Mouse (Mus musculus) liver, embryonic 13.5 days (tissue): ENCODE measurements at regions not wholly inside any gene's neighbourhood (a gene's known extent, or its start where the extent isn't known, plus 50 kb on each side); places are given as distances from the start of the nearest gene placed in this dataset.

ENCODE experiments used
- ATAC-seq: fragments of 200-750 bp; cut with Nextera tagmentation; 2 replicates; pipeline ENCODE4 v1.8.0; 2017; ENCODE audit warnings: low read depth, mild to moderate bottlenecking, moderate number of reproducible peaks, moderate library complexity
- DNase-seq: peaks from one replicate; pipeline ENCODE4 v3.0.0; 2022
- H3K27ac ChIP-seq: fragments of 300-500 bp; sonication (generic); 2 replicates; pipeline ENCODE4 v1.5.1; 2015; ENCODE audit warnings: moderate library complexity, mild to moderate bottlenecking, inconsistent platforms
- H3K27me3 ChIP-seq: fragments of 300-500 bp; sonication (generic); 2 replicates; pipeline ENCODE4 v1.6.1; 2015; ENCODE audit warnings: mild to moderate bottlenecking, inconsistent platforms
- H3K36me3 ChIP-seq: fragments of 300-500 bp; sonication (generic); 2 replicates; pipeline ENCODE4 v1.6.1; 2015; ENCODE audit warnings: mild to moderate bottlenecking, inconsistent platforms
- H3K4me1 ChIP-seq: fragments of 300-500 bp; sonication (generic); replicated peaks from 2 replicates; pipeline ENCODE4 v1.6.1; 2015; ENCODE audit warnings: inconsistent platforms
- H3K4me2 ChIP-seq: fragments of 300-500 bp; sonication (generic); 2 replicates; pipeline ENCODE4 v1.6.1; 2015; ENCODE audit warnings: inconsistent platforms, mild to moderate bottlenecking, moderate library complexity
- H3K4me3 ChIP-seq: fragments of 300-500 bp; sonication (generic); replicated peaks from 2 replicates; pipeline ENCODE4 v1.5.1; 2015; ENCODE audit warnings: mild to moderate bottlenecking, inconsistent platforms
- H3K9ac ChIP-seq: fragments of 300-500 bp; sonication (generic); 2 replicates; pipeline ENCODE4 v1.6.1; 2015; ENCODE audit warnings: mild to moderate bottlenecking, inconsistent platforms
- H3K9me3 ChIP-seq: fragments of 300-500 bp; sonication (generic); replicated peaks from 2 replicates; pipeline ENCODE4 v1.6.1; 2016; ENCODE audit warnings: inconsistent platforms
- WGBS: fragments of 180-500 bp; shearing (Covaris S2); methylation state at CpG from one replicate; pipeline ENCODE4 v1.1.7; 2015; ENCODE audit not compliant: insufficient replicate concordance; 5-methylcytosine and 5-hydroxymethylcytosine counted together

DNA sequence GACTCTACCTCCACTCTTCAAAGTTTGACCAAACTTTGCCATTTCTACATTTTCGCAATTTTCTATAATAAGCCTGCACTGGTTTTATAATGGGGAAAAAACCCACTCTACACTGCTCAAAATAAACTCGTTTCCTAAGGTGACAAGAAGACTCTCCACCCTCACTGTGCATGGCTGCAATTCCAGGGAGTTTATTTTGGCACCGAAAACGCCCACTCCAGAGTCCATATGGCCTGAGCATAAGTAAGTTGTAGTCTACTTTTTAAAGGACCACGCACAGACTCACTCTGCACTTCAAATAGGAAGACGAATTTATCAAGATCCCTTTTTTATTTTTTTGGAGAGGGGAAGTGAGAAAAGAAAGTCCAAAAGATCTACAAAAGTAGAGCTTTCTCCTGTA lies 219.4 kb downstream of the Pdcd6ip start:
- Histone ChIP-seq H3K4me3 (no peak overlapping the region), H3K36me3 (no peaks in the 10 kb centered on the region), H3K4me1 (no peaks in the 10 kb centered on the region), H3K27ac (no peak overlapping the region), H3K9ac (no peak overlapping the region), H3K27me3 (no peaks in the 10 kb centered on the region), H3K9me3 (0 out of 2 replicates have a peak, but pooled peaks cover 3% of the 10 kb centered on the region), H3K4me2 (no peak overlapping the region)
- ATAC-seq (no peak), DNase-seq (no peak)
- 60% methylated on average over 6 of the region's 6 CpGs for WGBS

DNA sequence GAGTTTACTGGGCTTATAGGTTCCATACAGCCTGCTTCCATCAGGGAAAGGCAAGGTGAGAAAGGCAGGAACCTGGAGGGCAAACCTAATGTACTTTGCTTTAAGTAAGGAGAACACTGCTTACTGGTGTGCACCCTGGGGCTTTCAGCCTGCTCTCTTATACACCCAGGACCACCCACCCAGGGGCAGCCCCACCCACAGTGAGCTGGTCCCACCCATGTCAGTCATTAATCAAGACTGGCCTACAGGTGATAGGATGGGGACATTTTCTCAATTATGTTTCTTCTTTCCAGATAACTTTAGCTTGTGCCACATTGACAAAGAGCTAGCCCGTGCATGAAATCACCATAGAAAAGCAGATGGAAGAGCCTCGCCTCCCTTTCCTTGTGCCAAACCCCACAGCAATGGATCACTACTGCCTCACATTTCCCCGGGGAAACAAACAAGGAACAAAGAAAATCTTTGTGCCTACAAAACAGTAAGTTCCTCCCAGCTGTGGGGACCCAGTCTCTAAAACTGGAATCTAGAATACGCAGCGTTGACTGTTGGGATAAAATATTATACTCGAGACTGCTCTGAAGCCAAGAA lies 221.5 kb downstream of the Pdcd6ip start:
- H3K4me3 ChIP-seq, result no peak overlapping the region
- no peaks in the 10 kb centered on the region for H3K36me3 ChIP-seq
- H3K27ac ChIP-seq, result no peak overlapping the region
- no peaks in the 10 kb centered on the region for H3K4me1 ChIP-seq
- 70% methylated on average over 6 of the region's 6 CpGs for WGBS
- H3K4me2 ChIP-seq, result no peak overlapping the region
- no peak overlapping the region for H3K9ac ChIP-seq
- H3K9me3 ChIP-seq, result 0 out of 2 replicates have a peak, but pooled peaks cover 3% of the 10 kb centered on the region
- DNase-seq, result no peak
- no peaks in the 10 kb centered on the region for H3K27me3 ChIP-seq
- no peak for ATAC-seq

DNA sequence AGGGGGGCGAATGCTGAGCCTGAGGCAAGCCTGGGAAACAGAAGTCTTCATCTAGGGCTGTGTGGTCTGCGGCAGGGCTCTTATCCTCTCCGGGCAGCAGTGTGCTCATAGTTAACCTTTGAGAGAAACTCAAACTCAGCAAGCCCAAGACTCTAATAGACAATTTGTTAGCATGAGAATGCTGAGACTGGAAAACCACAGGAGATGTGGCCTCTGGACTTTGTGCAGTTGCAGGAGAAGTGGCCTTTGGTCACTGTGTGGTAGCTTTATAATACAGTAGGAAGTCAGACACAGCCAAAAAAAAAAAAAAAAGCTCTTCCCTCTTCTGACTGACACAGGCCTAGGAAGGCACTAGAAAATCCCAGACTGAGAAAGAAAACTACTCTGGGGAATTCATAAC lies 228.2 kb downstream of the Pdcd6ip start:
- H3K27ac ChIP-seq, result no peak overlapping the region
- DNase-seq (no peak), ATAC-seq (no peak)
- H3K27me3 ChIP-seq, result no peaks in the 10 kb centered on the region
- no peak overlapping the region for H3K4me3 ChIP-seq
- 57% methylated on average over 3 of the region's 3 CpGs for WGBS
- H3K36me3 ChIP-seq, result no peaks in the 10 kb centered on the region
- 0 out of 2 replicates have a peak, but pooled peaks cover 11% of the 10 kb centered on the region for H3K9me3 ChIP-seq
- H3K4me2 ChIP-seq, result no peak overlapping the region
- no peak overlapping the region for H3K9ac ChIP-seq
- H3K4me1 ChIP-seq, result no peaks in the 10 kb centered on the region

DNA sequence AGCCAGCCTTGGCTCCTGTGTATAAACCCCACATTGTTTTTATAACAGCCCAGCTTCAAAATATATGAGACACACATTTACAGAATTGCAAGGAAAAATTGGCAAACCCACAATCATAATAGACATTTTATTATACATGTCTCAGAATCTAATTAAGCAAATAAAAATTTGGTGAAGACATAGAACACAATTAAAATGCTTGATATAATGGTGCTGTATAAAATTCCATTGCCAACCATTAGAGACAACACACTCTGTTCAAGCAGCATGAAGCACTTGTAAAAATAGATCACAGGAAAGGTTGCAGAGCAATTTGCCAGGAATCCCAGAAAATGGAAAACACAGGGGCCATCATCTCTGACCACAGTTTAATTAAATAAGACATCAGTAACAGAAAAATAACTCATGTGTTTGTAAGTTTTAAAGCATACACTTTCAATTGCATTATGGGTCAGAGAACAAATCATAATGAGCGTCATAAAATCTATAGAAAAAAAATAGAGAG lies 229.2 kb downstream of the Pdcd6ip start:
- 69% methylated on average over 1 of the region's 1 CpGs for whole genome bisulfite sequencing
- Histone ChIP-seq H3K4me2 (no peak overlapping the region), H3K9me3 (0 out of 2 replicates have a peak, but pooled peaks cover 11% of the 10 kb centered on the region), H3K4me1 (no peaks in the 10 kb centered on the region), H3K27ac (no peak overlapping the region), H3K9ac (no peak overlapping the region), H3K36me3 (no peaks in the 10 kb centered on the region), H3K4me3 (no peak overlapping the region), H3K27me3 (no peaks in the 10 kb centered on the region)
- DNase-seq, result no peak
- no peak for ATAC-seq

DNA sequence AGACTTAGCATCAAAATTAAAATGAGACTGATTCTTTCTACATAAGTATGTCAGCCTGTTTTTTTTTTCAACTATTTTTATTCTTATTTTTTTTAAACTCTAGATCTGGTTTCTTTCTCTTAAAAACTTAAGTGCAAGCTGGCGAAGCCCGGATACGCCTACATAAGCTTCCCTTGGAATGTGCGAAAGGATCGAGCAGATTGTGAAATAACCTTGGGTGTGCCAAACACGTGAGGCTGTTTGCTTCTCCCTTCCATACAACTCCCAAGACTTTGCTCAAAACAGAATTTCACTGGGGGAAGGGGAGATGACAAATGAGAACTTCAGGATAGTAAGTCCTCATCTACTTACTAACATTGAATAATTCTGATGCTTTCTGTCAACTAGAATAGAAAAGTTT lies 236.3 kb downstream of the Pdcd6ip start:
- no peak for DNase-seq
- H3K27me3 ChIP-seq, result no peaks in the 10 kb centered on the region
- ATAC-seq, result no peak
- H3K4me3 ChIP-seq, result no peak overlapping the region
- no peak overlapping the region for H3K27ac ChIP-seq
- H3K9ac ChIP-seq, result no peak overlapping the region
- H3K36me3 ChIP-seq, result no peaks in the 10 kb centered on the region
- H3K4me2 ChIP-seq, result no peak overlapping the region
- 0 out of 2 replicates have a peak, but pooled peaks cover under 1% of the 10 kb centered on the region for H3K9me3 ChIP-seq
- H3K4me1 ChIP-seq, result no peaks in the 10 kb centered on the region
- WGBS, result 75% methylated on average over 6 of the region's 6 CpGs

DNA sequence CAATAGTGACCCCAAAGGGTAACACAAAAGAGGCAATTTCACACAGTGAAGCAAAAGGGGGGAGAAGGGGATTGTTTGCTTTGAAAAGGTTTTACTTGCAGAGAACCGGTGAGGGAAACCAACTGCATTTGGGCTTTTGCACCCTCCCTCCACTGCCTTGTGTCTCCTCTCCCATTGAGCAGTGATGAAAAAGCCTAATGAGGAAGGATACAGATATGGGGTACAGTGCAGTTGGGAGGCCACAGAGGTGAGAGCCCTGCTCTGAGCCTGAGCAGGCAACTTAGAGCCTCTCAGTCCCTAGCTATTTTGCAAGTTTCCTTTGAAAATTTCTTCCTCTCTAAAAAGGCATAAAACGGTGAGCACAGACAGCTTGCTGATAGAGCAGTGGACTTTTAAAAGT lies 245.2 kb downstream of the Pdcd6ip start:
- ATAC-seq (no peak), DNase-seq (no peak)
- no peak overlapping the region for H3K9ac ChIP-seq
- WGBS, result 37% methylated on average over 2 of the region's 2 CpGs
- no peak overlapping the region for H3K4me2 ChIP-seq
- H3K36me3 ChIP-seq, result no peaks in the 10 kb centered on the region
- H3K4me3 ChIP-seq, result no peak overlapping the region
- H3K27ac ChIP-seq, result no peak overlapping the region
- H3K27me3 ChIP-seq, result no peaks in the 10 kb centered on the region
- no peaks in the 10 kb centered on the region for H3K4me1 ChIP-seq
- H3K9me3 ChIP-seq, result peaks cover 3% of the 10 kb centered on the region; the same call in 1 of the 2 replicates

DNA sequence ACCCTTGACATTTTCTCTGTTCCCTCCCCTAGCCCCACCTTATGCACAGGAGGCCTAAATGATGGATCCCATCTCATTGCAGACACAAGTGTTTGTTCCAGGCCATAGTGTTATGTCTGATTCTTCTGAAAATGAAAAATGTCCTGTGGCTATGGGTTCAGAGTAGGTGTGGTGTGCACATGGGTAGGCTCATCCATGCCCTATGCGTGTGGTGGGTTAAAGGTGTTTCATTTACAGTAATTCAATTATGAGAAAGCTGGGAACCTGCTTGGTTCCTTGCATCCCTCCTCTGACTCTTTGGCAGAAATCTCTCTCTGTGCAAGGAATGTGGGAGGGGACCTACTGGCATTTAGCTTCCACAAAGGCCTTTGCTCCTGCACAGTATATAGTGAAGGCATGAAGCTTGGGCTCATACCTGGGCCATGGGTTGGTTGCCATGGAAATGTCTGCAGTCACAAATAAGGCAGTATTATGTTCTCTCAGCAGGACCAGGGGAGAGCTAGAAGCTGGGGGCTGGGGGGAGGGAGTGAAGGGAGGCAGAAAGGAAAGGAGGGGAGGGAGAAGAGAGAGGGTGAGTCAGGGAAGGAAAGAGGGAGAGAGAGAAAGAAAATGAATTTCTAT lies 245.7 kb downstream of the Pdcd6ip start:
- Histone ChIP-seq H3K4me1 (no peaks in the 10 kb centered on the region), H3K27ac (no peak overlapping the region), H3K36me3 (no peaks in the 10 kb centered on the region), H3K4me2 (no peak overlapping the region), H3K9ac (no peak overlapping the region), H3K27me3 (no peaks in the 10 kb centered on the region), H3K9me3 (peaks cover 3% of the 10 kb centered on the region; the same call in 1 of the 2 replicates), H3K4me3 (no peak overlapping the region)
- 64% methylated on average over 1 of the region's 1 CpGs for WGBS
- DNase-seq, result no peak
- ATAC-seq, result no peak

DNA sequence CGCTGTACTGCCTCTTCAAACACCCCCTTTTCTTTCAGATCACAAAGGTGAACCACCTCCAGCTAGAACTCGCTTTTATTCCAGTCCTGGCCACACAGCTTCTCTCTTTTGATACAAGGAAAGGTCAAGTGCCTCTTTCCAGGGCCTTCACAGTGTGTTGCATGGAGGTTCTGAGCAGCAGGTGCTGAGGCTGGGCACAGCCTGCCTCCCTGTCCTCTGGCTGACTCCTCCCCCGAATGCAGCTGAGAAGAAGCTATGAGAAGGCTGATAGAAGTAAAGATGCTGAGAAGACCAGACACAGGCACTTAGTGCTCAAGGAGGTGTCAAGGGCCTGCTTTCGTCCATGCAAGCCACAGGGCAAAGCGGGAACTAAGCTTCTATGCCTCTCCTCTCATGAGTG lies 248.2 kb downstream of the Pdcd6ip start:
- ATAC-seq, result no peak
- 46% methylated on average over 5 of the region's 5 CpGs for WGBS

DNA sequence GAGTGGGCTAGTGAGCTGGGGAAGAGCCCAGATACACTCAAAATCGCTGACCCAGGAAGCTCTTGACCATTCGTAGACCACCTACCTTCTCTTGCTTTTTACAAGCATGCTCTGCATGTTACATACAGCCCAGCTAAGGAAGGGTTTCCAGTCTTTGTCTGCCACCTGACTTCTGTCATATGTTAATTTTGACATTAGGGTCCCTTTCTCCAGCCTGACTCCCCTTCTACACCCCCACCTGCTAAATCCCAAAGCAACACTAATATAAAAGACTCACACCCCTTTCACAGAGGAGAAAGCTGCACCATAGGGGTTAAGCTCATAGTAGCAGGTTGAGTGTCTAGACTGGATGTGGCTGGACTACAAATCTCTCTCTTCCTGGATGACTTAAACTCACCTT lies 248.8 kb downstream of the Pdcd6ip start:
- H3K4me3 ChIP-seq, result no peak overlapping the region
- H3K27ac ChIP-seq, result no peak overlapping the region
- no peaks in the 10 kb centered on the region for H3K4me1 ChIP-seq
- H3K27me3 ChIP-seq, result no peaks in the 10 kb centered on the region
- WGBS, result 39% methylated on average over 2 of the region's 2 CpGs
- no peak for ATAC-seq
- no peak for DNase-seq
- H3K9ac ChIP-seq, result no peak overlapping the region
- no peaks in the 10 kb centered on the region for H3K36me3 ChIP-seq
- peaks cover 18% of the 10 kb centered on the region for H3K9me3 ChIP-seq
- no peak overlapping the region for H3K4me2 ChIP-seq

More for the DNA sequence above, 248.2 kb downstream of the Pdcd6ip start:
- Histone ChIP-seq H3K36me3 (no peaks in the 10 kb centered on the region), H3K9ac (no peak overlapping the region), H3K4me2 (no peak overlapping the region), H3K4me3 (no peak overlapping the region), H3K9me3 (peaks cover 18% of the 10 kb centered on the region), H3K27ac (no peak overlapping the region), H3K4me1 (no peaks in the 10 kb centered on the region), H3K27me3 (no peaks in the 10 kb centered on the region)
- no peak for DNase-seq

DNA sequence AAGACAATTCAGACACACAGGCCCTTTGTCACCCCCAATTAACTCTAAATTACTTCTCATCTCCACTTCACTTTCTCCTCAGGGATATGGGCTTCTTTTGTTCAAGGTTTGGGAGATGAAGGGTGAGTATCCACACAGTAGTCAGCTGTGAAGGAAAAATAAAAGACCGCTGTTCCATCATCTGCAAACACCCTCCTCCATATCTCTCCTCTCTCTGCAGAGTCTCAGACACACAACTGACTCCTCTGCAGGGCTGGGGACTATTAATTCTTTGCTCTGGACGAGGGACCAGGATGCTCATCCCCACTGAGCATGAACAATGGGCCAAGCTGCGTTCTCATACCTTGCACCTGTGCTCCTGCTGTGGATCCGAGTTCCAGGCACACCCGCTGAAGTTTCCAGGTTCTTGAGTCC lies 249.3 kb downstream of the Pdcd6ip start:
- ATAC-seq (no peak), DNase-seq (no peak)
- no peak overlapping the region for H3K4me2 ChIP-seq
- 37% methylated on average over 5 of the region's 5 CpGs for WGBS
- no peaks in the 10 kb centered on the region for H3K4me1 ChIP-seq
- H3K27me3 ChIP-seq, result no peaks in the 10 kb centered on the region
- H3K9ac ChIP-seq, result no peak overlapping the region
- H3K4me3 ChIP-seq, result no peak overlapping the region
- no peaks in the 10 kb centered on the region for H3K36me3 ChIP-seq
- no peak overlapping the region for H3K27ac ChIP-seq
- peaks cover 18% of the 10 kb centered on the region for H3K9me3 ChIP-seq

DNA sequence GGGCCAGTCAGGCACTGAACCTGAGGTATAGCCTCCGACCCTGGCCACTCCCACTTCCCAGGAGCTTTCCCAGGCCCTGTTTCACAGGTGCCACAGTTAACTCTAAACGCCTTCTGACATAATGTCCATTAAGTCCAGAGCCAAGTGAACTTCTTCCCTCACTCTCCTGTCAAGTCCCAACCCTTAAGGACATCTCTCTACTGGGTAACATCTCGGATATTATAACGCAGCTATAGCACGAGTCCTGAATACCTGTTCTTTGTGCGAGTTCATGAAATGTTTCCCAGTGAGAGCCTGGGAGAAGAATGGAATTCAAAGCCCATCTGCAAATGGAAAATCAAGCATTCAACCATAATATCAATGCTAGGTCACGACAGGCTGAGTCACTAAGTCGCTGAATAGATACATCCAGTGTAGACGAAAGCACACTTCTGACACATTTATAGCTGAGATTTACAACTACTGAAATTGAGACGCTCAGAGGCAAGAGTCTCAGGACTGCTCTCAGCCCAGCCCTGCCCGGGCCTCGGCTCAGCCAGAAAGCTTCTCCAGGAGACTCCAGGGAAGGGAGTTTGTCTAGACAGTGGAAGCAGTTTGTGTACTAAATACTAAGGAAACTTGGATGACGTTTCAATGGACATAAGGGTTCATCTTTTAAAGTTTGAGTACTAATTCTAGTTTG lies 250.7 kb downstream of the Pdcd6ip start:
- Histone ChIP-seq H3K9ac (no peak overlapping the region), H3K4me1 (no peaks in the 10 kb centered on the region), H3K36me3 (no peaks in the 10 kb centered on the region), H3K27ac (no peak overlapping the region), H3K4me3 (no peak overlapping the region), H3K9me3 (peaks cover 20% of the 10 kb centered on the region), H3K27me3 (no peaks in the 10 kb centered on the region), H3K4me2 (no peak overlapping the region)
- ATAC-seq (no peak), DNase-seq (no peak)
- 66% methylated on average over 13 of the region's 13 CpGs for WGBS
